Mouse (Mus musculus): ENCODE data around the gene AU022252. TPM values are rescaled to one million over a fixed set of nuclear protein-coding genes. Genes with fewer than 3 reads are reported as not detected.

Gene AU022252
- polyA plus RNA-seq, 1 experiment from 2014 or later: 3.0 TPM

DNA sequence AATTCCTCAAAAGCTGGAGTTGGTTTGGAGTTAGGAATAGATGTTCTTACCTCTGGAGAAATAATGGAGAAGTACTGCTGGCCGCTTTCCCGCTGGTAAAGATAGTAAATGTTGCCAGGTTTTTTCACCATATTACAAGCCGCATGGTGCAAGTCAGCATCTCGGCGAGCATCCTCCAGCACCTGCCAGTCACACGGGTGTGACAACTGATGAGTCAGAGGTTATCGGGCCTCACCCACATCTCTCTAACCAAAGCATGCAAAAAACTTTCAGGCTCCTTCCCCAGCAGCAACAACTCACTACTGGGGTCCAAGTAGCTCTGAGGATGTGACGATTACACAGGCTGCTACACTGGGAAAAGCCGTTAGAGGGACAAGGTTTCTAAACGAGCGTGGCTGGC lies 5.8 kb downstream of the AU022252 start:
- no peak overlapping the region for H3K4me3 ChIP-seq (ENCODE audit: inconsistent target)
- H3K79me2 ChIP-seq (ENCODE audit: inconsistent target): no peaks in the 10 kb centered on the region
- 92% methylated on average over 11 of the region's 11 CpGs for WGBS (ENCODE audit: missing documents)
- peaks cover 14% of the 10 kb centered on the region; the same call in 1 of the 2 replicates for H3K36me3 ChIP-seq (ENCODE audit: inconsistent target)
- H3K27ac ChIP-seq: no peak overlapping the region

DNA sequence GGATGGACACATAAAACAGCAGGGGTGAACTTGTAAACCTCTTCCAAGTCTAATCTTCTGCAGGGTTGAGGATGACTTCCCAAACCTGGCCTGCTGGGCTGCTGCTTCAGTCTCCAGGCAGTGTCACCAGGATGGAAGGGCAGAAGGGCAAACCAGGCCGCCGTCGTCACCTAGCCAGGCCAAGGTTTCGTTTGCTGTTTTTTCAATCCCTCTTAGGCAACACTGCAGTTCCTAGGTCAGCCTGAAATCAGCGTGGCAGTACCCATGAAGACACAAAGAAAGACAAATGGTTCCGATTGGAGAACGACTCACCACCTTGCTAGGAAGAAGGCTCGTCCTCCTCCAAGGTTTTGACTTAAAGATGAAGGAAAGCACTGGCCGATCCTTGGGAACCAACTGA lies 6.8 kb downstream of the AU022252 start:
- H3K4me3 ChIP-seq (ENCODE audit: inconsistent target): no peak overlapping the region
- H3K79me2 ChIP-seq (ENCODE audit: inconsistent target): no peaks in the 10 kb centered on the region
- H3K36me3 ChIP-seq (ENCODE audit: inconsistent target): peaks cover 14% of the 10 kb centered on the region; the same call in 1 of the 2 replicates
- WGBS (ENCODE audit: missing documents): 97% methylated on average over 9 of the region's 9 CpGs
- no peak overlapping the region for H3K27ac ChIP-seq

DNA sequence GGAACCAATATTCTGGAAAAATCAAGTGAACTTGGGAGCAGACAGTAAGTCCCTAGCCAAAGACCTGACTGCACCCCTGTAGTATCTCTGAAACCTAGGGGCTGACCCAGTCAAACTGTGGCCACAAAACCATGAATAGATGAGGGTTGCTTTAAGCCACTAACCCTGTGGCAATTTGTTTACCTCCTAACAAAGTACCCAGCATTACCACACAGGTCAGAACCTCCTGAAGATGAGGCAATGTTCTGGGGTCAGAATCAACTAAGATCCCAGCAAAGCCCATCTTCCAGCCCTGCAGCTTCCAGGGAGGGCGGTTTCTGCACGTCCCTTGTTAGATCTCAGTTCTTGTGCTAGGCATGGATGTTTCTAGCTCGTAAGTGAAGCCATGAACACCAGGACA lies 8.0 kb downstream of the AU022252 start:
- Histone ChIP-seq H3K4me3 (ENCODE audit: inconsistent target) (no peak overlapping the region), H3K36me3 (ENCODE audit: inconsistent target) (peaks cover 14% of the 10 kb centered on the region; the same call in 1 of the 2 replicates), H3K27ac (no peak overlapping the region), H3K79me2 (ENCODE audit: inconsistent target) (no peaks in the 10 kb centered on the region)
- 90% methylated on average over 3 of the region's 3 CpGs for WGBS (ENCODE audit: missing documents)

DNA sequence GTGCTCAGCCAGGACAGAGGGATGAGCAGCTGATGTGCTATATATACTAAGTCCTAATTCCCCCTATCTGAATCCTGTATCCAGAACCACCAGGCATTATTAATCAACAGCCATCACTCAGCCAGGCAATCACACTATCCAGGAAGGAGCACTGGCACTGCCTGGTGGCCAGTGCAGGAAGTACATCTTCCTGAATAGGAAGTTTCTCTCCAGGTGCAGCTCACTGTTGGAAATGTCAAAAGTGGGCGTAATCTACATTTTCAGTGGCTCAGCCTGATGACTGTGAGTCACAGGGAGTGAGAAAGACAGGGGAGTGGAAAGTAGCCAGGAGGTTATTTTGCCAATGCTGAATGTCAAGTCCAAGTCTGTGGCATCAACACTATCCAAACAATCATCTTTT lies 8.8 kb downstream of the AU022252 start:
- no peak overlapping the region for H3K27ac ChIP-seq
- peaks cover 14% of the 10 kb centered on the region; the same call in 1 of the 2 replicates for H3K36me3 ChIP-seq (ENCODE audit: inconsistent target)
- no peaks in the 10 kb centered on the region for H3K79me2 ChIP-seq (ENCODE audit: inconsistent target)
- WGBS (ENCODE audit: missing documents): 58% methylated on average over 1 of the region's 1 CpGs
- H3K4me3 ChIP-seq (ENCODE audit: inconsistent target): no peak overlapping the region

DNA sequence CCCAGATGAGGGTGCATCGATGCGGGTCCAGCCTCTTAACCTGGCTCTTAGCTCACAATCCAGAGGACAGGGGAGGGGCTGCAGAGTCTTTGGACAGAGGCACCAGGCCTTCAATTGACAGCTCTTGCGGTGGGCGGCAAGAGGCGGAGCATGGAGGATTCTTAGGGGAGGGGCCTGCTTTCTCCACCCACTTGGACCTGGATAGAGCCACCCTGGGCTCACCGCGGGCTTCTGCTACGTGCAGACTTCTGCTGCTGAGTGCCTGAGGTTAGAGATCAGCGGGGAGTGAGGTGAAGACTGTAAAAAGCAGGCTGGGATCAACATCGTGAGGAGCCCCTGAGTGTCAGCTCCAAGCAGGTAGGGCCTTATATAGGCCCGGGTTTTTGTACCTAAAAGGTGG lies 14.3 kb downstream of the AU022252 start, which contains the start of gene Tmem269:
Gene Tmem269, minus strand, starts transcription at position 49 of the 400 bp plus-strand sequence.
- 40% methylated on average over 11 of the region's 11 CpGs for WGBS (ENCODE audit: missing documents)
- H3K36me3 ChIP-seq (ENCODE audit: inconsistent target): no peaks in the 10 kb centered on the region
- no peak within 1 kb of the TSS for H3K27ac ChIP-seq
- H3K4me3 ChIP-seq (ENCODE audit: inconsistent target): no peak within 1 kb of the TSS
- H3K79me2 ChIP-seq (ENCODE audit: inconsistent target): no peaks in the 10 kb centered on the region

DNA sequence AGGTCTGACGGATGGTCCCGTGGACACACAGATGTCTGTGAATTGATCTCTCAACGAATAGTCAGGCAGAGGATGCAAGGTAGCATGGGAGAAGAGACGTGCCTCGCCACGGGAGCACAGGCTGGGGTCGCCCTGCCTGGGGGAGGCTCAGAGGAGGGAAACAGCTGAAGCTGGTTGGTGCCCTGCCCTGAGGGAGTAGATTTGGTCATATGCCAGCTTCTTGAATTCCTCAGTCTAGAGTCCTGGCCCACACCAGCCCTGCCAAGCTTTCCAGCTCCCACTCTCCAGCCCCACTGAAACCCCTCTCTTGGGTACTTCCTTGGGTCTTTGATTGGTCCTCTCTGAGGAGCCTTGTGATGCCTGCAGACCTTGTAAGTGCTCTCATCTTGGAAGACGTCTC lies 15.8 kb downstream of the AU022252 start:
- Histone ChIP-seq H3K36me3 (ENCODE audit: inconsistent target) (no peaks in the 10 kb centered on the region), H3K79me2 (ENCODE audit: inconsistent target) (no peaks in the 10 kb centered on the region), H3K4me3 (ENCODE audit: inconsistent target) (no peak overlapping the region), H3K27ac (no peak overlapping the region)
- WGBS (ENCODE audit: missing documents): 75% methylated on average over 8 of the region's 8 CpGs

DNA sequence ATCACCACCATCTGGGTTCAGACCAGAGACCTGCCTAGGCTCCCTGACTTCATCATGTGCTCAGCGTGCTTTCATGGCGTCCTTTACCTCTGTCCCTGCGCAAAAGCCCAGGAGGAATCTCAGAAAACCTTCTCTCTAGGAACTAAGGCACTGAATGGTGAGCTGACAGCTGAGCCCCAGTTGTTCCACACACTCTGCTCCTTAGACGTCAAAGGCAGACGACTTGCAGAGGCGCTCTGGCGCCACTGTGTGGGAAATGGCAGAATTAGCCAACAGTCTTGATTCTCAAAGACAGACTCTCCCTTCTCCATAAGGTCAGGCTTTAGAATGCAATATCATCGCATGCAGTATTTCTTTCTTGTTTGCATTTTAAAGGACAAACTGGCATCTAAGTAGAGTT lies 27.8 kb downstream of the AU022252 start:
- 22% methylated on average over 8 of the region's 8 CpGs for WGBS (ENCODE audit: missing documents)
- H3K79me2 ChIP-seq (ENCODE audit: inconsistent target): no peaks in the 10 kb centered on the region
- H3K4me3 ChIP-seq (ENCODE audit: inconsistent target): no peak overlapping the region
- H3K27ac ChIP-seq: no peak overlapping the region
- no peaks in the 10 kb centered on the region for H3K36me3 ChIP-seq (ENCODE audit: inconsistent target)

DNA sequence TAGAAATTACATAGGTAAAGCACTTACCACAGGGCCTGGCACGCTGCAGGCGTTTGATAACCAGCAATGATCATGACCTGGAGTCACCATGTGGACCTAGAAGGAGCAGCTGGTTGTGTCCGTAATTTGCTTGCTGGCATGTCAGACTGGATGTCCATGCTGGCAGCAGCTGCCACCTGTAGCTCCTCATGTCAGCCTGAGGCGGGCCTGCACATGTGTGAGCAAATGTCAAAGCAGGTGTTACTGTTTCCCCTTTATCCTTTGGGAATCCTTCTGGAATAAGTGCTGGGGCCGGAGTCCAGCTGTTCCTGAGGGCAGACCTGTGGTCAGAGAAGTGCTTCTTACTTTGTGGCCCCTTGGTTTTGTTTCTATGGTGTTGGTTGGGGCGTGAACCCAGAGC lies 34.4 kb downstream of the AU022252 start:
- H3K36me3 ChIP-seq (ENCODE audit: inconsistent target): no peaks in the 10 kb centered on the region; the same call in 1 of the 2 replicates
- no peak overlapping the region for H3K4me3 ChIP-seq (ENCODE audit: inconsistent target)
- 94% methylated on average over 6 of the region's 6 CpGs for WGBS (ENCODE audit: missing documents)
- no peaks in the 10 kb centered on the region for H3K79me2 ChIP-seq (ENCODE audit: inconsistent target)
- H3K27ac ChIP-seq: no peak overlapping the region

DNA sequence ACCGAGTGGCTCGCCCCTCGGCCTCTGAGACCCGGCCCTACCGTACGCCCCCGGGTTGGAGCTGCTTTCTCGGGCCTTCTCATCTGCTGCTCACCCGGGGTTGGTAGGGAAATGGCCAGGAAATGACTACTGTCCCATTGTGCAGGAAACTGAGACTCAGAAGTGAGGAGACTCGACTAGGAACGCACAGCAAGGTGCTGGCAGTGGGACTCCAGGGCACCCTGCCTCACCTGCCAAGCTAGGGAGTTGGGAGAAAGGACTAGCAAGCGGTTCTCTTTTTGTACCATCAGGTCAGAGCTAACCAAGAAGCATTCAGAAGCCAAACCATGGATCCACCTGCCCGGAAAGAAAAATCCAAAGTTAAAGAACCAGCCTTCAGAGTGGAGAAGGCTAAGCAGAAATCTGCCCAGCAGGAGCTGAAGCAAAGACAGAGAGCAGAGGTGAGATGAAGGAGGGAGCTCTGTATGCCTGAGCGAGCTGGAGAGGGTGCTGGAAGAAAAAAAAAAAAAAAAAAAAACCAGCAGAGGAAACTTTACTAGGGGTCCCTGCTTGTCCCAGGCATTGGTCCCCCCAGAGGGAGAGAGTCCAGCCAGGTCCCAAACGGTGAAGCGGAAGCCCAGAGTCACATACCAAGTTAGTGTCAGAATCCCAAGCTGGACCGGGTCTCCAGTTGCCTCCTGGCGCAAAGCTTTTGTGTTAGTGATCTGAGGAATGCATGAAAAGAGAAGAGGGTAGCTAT lies 36.8 kb downstream of the AU022252 start:
- no peaks in the 10 kb centered on the region for H3K79me2 ChIP-seq (ENCODE audit: inconsistent target)
- peak overlapping the region; percentile 49 for H3K4me3 ChIP-seq (ENCODE audit: inconsistent target)
- no peak overlapping the region for H3K27ac ChIP-seq
- H3K36me3 ChIP-seq (ENCODE audit: inconsistent target): no peaks in the 10 kb centered on the region; the same call in 1 of the 2 replicates
- WGBS (ENCODE audit: missing documents): 28% methylated on average over 18 of the region's 18 CpGs

DNA sequence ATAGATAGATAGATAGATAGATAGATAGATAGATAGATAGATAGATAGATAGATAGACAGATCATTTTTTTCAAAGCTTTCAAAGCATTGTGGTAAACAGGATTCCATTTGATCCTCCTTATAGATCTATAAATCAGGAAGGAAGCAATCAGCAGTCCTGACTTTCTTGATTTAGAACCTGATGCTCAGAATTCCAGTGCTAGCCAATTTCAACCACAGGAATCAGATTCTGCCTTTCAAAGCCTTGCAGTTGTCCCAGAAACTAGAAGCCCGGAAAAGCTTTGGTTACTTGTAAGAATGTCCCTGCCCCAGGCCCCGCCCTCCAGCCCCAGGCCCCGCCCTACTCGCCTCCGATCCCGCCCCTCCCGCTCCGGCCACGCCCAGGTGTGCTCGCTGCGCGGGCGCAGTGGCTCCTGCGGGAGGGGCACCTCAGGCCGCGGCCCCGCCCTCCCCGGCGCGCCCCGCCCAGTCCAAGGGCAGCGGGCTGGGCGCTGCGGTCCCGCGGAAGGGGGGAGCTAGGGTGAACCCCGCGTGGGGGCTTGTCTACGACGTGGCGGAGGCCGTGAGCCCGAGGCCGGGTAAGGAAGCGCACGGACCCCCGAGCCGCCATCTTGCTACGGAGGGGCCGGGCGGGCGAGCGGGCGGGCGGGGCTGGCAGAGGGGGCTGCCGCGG lies 37.5 kb downstream of the AU022252 start, which contains the start of gene Svbp:
Gene Svbp, plus strand, starts transcription at position 398 of the 673 bp plus-strand sequence.
- Histone ChIP-seq H3K27ac (no peak within 1 kb of the TSS), H3K79me2 (ENCODE audit: inconsistent target) (no peaks in the 10 kb centered on the region), H3K4me3 (ENCODE audit: inconsistent target) (peak within 1 kb of the TSS; percentile 49), H3K36me3 (ENCODE audit: inconsistent target) (no peaks in the 10 kb centered on the region; the same call in 1 of the 2 replicates)
- under 1% methylated on average over 41 of the region's 47 CpGs for WGBS (ENCODE audit: missing documents)

DNA sequence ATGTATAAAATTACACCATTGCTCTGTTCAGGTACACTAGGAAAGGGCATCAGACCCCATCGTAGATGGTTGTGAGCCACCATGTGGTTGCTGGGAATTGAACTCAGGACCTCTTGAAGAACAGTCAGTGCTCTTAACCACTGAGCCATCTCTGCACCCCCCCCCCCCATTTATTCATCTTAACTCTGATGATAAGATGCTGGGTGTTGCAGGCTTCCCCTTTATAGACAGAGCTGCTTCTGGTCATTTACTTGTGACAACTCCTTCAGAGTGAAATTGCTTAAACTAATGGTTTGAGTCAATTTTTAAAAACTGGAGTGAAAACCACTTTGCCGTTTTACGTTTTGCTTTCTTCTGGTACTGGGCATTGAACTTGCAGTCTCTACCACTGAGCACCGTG lies 39.8 kb downstream of the AU022252 start:
- Histone ChIP-seq H3K4me3 (ENCODE audit: inconsistent target) (no peak overlapping the region), H3K36me3 (ENCODE audit: inconsistent target) (no peaks in the 10 kb centered on the region), H3K79me2 (ENCODE audit: inconsistent target) (no peaks in the 10 kb centered on the region), H3K27ac (no peak overlapping the region)
- WGBS (ENCODE audit: missing documents): 97% methylated on average over 4 of the region's 4 CpGs

DNA sequence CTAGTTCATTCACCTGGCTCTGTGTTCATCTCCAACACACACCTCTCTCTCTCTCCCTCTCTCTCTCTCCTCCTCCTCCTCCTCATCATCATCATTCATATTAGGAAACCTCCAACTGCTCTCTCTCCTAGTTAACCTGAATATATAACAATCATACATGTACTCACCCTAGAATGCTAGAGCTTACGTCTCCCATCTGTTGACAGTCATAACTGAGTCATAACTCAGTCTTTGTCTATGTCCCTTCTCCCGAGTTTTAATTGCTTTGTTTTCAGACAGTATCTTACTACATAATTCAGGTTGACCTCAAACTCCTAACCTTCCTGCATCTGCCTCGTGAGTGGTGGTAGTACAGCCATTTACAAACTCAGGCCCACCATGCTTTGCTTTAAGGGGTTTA lies 41.2 kb downstream of the AU022252 start:
- 82% methylated on average over 3 of the region's 3 CpGs for WGBS (ENCODE audit: missing documents)
- Histone ChIP-seq H3K36me3 (ENCODE audit: inconsistent target) (no peaks in the 10 kb centered on the region), H3K79me2 (ENCODE audit: inconsistent target) (no peaks in the 10 kb centered on the region), H3K27ac (no peak overlapping the region), H3K4me3 (ENCODE audit: inconsistent target) (no peak overlapping the region)

DNA sequence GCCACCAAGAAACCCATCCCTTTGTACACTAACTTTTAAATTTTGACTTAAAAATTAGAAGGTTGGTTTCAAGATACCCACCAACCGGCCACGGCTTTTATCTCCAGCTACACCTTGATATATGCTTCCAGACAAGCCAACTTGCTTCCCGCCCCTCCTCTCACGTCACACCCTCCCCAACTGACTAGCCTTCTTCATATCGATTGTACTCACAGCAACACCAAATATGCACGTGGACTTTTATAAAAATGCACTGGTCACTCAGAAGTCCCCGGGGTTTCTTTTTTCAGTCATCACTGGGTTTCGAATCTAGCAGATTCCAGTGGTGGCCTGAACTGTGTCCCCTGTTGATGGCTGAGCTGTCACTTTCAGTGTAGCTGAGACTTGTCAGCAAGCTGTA lies 41.9 kb downstream of the AU022252 start:
- H3K79me2 ChIP-seq (ENCODE audit: inconsistent target): no peaks in the 10 kb centered on the region
- no peaks in the 10 kb centered on the region for H3K36me3 ChIP-seq (ENCODE audit: inconsistent target)
- H3K4me3 ChIP-seq (ENCODE audit: inconsistent target): no peak overlapping the region
- H3K27ac ChIP-seq: no peak overlapping the region
- WGBS (ENCODE audit: missing documents): 93% methylated on average over 7 of the region's 8 CpGs

DNA sequence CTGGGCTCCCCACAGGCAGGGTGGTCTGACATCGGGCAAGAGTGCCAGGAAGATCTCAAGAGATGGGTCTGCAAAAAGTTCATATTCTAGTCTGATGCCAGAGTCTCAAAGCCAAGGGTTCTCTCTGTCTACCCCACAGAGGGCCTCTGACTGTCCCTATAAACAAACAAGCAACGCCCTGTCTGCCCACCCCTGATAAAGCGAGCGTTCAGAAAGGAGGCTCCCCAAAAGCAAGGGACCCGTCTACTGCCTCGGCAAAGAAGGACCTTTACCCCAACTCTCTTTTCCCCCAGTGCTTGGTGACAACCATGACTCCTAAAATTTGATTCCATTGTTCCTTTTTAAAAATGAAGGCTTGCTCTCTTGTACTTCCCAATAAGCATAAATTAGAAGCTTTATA lies 42.6 kb downstream of the AU022252 start, which contains the start of gene Ermap:
Gene Ermap, minus strand, starts transcription at position 148 of the 400 bp plus-strand sequence.
- Histone ChIP-seq H3K4me3 (ENCODE audit: inconsistent target) (no peak within 1 kb of the TSS), H3K27ac (no peak within 1 kb of the TSS), H3K36me3 (ENCODE audit: inconsistent target) (no peaks in the 10 kb centered on the region), H3K79me2 (ENCODE audit: inconsistent target) (no peaks in the 10 kb centered on the region)
- WGBS (ENCODE audit: missing documents): 90% methylated on average over 6 of the region's 6 CpGs

DNA sequence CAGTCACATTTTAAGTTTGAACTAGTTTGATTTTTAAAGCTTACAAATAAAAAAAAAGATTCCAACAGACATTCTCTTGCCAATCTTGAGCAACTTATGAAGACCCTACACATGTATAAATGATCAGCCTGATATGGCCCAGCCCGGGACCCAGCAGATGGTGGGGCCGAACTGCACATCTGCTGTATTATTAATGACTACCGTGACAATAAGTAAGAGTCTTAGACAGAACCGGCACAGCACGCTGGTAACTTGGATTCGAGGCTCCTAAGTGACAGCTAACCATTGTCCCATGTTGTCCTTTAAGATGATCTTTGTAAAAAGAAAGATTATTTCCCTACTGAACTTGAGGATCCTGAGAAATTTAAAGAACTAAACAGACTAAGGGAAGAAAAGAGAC lies 43.1 kb downstream of the AU022252 start:
- H3K36me3 ChIP-seq (ENCODE audit: inconsistent target): no peaks in the 10 kb centered on the region
- no peak overlapping the region for H3K27ac ChIP-seq
- H3K79me2 ChIP-seq (ENCODE audit: inconsistent target): no peaks in the 10 kb centered on the region
- no peak overlapping the region for H3K4me3 ChIP-seq (ENCODE audit: inconsistent target)
- 95% methylated on average over 5 of the region's 6 CpGs for whole genome bisulfite sequencing (ENCODE audit: missing documents)
